Mouse (Mus musculus) neural tube, embryonic 13.5 days (tissue): Measurements from ENCODE around the gene Bcap31. TPM values are rescaled to one million over a fixed set of nuclear protein-coding genes. Genes with fewer than 3 reads are reported as not detected.
"Not testable (repeated sequence)": the region's sequence is repeated elsewhere in the genome, so short reads cannot be mapped to it uniquely, and the experiment has no call there.

Source experiments
- ATAC-seq: fragments of 200-750 bp; cut with Nextera tagmentation; 2 replicates; pipeline ENCODE4 v1.8.0; 2017; ENCODE audit warnings: low read depth, mild to moderate bottlenecking, moderate TSS enrichment, moderate library complexity
- H3K27ac ChIP-seq: fragments of 300-500 bp; sonication (generic); replicated peaks from 2 replicates; pipeline ENCODE4 v1.5.1; 2015; ENCODE audit warnings: moderate library complexity, mild to moderate bottlenecking, inconsistent platforms
- H3K27me3 ChIP-seq: fragments of 300-500 bp; sonication (generic); 2 replicates; pipeline ENCODE4 v1.6.1; 2015; ENCODE audit warnings: mild to moderate bottlenecking, inconsistent platforms
- H3K36me3 ChIP-seq: fragments of 300-500 bp; sonication (generic); 2 replicates; pipeline ENCODE4 v1.6.1; 2015; ENCODE audit warnings: mild to moderate bottlenecking, inconsistent platforms
- H3K4me1 ChIP-seq: fragments of 300-500 bp; sonication (generic); replicated peaks from 2 replicates; pipeline ENCODE4 v1.6.1; 2015; ENCODE audit warnings: inconsistent platforms
- H3K4me2 ChIP-seq: fragments of 300-500 bp; sonication (generic); 2 replicates; pipeline ENCODE4 v1.6.1; 2015; ENCODE audit warnings: inconsistent platforms, mild to moderate bottlenecking, moderate library complexity
- H3K4me3 ChIP-seq: fragments of 300-500 bp; sonication (generic); 2 replicates; pipeline ENCODE4 v1.5.1; 2015; ENCODE audit warnings: mild to moderate bottlenecking, inconsistent platforms
- H3K9ac ChIP-seq: fragments of 300-500 bp; sonication (generic); 2 replicates; pipeline ENCODE4 v1.6.1; 2015; ENCODE audit warnings: moderate library complexity, mild to moderate bottlenecking, inconsistent platforms
- H3K9me3 ChIP-seq: fragments of 300-500 bp; sonication (generic); 2 replicates; pipeline ENCODE4 v1.6.1; 2016; ENCODE audit warnings: inconsistent platforms
- WGBS: fragments of 180-500 bp; shearing (Covaris S2); methylation state at CpG from one replicate; pipeline ENCODE4 v1.1.7; 2015; 5-methylcytosine and 5-hydroxymethylcytosine counted together
- polyA plus RNA-seq: library from polyadenylated mRNA; unstranded; fragments of >200 nt; fragmentation: Nextera tagmentation; extraction: Ambion mirVana; gene quantifications from 2 replicates; pipeline ENCODE4 v1.2.1, GENCODE M21; 2015

Bcap31 gene
- polyA plus RNA-seq = 147 and 150 TPM in 2 replicates

DNA sequence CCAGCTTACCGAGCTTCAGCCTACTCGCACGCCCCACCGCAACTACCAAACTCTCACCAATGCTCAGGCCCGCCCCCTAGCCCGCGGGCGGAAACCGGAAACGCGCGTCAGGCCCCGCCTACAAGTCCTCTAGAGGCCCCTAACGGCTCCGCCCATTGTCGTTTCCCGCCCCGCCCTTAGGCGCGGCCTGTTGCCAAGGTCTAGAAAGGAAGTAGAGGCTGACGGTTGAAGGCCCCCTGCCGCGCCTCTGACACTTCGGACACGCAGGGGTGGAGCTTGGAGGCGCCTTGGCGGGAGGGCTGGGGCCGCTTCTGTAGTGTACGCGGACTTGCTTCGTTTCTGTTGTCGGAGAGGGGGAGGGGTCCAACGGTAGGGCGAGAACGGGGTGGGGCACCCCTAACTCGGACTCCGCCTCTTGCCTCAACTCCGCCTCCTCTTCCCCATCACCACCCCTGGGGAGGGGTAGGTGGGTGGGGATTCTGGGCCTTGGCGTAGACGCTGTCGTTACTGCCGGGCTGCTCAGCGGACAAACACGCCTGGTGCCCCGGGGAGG lies at the start of gene Bcap31, which contains the start of gene Abcd1:
Gene Bcap31, minus strand, starts transcription at position 67 of the 553 bp plus-strand sequence.
Gene Abcd1, plus strand, starts transcription at position 489 of the 553 bp plus-strand sequence.
- WGBS = 17% methylated on average over 34 of the region's 45 CpGs
- H3K4me3 ChIP-seq = peak within 1 kb of the TSS; percentile 49
- peaks cover 16% of the 10 kb centered on the region; the same call in 1 of the 2 replicates for H3K36me3 ChIP-seq
- peaks cover 35% of the 10 kb centered on the region for H3K4me1 ChIP-seq
- no peaks in the 10 kb centered on the region for H3K9me3 ChIP-seq
- peak within 1 kb of the TSS; percentile 79 for H3K27ac ChIP-seq
- no peaks in the 10 kb centered on the region for H3K27me3 ChIP-seq
- peak within 1 kb of the TSS; percentile 71 for H3K9ac ChIP-seq
- peak; percentile 90 for ATAC-seq
- peak within 1 kb of the TSS; percentile 68 for H3K4me2 ChIP-seq

DNA sequence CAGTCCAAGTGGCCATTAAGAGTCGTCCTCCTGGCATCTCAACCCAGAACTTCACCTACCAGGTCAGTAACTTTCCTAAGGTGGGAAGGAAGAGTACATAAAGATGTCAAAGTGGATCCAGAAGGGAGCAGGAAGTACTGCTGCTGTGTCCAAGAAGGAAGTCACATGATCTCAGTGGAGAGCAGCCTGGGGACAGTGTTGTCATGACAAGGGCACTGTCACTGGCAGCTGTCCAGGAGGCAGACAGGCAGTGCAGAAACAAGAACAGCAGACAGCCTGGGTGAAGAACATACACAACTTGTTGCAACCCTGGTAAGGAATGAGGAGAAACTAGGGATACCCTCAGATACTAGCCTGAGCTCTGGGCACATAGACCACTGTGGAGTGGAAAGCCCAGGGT lies 49.3 kb upstream of the Bcap31 start:
- no peaks in the 10 kb centered on the region for H3K36me3 ChIP-seq
- no peak overlapping the region for H3K9ac ChIP-seq
- no peak overlapping the region for H3K27ac ChIP-seq
- no peak overlapping the region for H3K4me2 ChIP-seq
- no peak overlapping the region for H3K4me3 ChIP-seq
- H3K9me3 ChIP-seq = no peaks in the 10 kb centered on the region
- 65% methylated on average over 1 of the region's 1 CpGs for WGBS
- no peaks in the 10 kb centered on the region for H3K4me1 ChIP-seq
- ATAC-seq = no peak
- H3K27me3 ChIP-seq = no peaks in the 10 kb centered on the region

DNA sequence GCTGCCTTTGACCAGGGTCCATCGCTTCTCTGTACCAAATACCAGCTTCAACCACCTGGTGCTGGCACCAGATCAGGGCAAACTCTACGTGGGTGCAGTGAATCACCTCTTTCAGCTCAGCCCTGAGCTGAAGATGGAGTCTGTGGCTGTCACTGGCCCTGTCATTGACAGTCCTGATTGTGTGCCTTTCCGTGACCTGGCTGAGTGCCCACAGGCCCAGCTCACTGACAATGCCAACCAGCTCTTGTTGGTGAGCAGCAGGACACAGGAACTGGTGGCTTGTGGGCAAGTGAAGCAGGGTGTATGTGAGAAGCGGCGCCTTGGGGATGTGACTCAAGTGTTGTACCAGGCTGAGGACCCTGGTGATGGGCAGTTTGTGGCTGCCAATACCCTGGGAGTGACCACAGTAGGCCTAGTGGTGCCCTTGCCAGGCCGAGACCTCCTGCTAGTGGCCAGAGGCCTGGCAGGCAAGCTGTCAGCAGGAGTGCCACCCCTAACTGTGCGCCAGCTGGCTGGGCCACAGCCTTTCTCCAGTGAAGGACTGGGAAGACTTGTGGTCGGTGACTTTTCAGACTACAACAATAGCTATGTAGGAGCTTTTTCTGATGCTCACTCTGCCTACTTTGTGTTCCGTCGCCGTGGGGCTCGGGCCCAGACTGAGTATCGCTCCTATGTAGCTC lies 42.8 kb upstream of the Bcap31 start:
- WGBS = 76% methylated on average over 13 of the region's 13 CpGs
- no peaks in the 10 kb centered on the region for H3K4me1 ChIP-seq
- no peak overlapping the region for H3K4me3 ChIP-seq
- H3K27me3 ChIP-seq = no peaks in the 10 kb centered on the region
- no peaks in the 10 kb centered on the region for H3K36me3 ChIP-seq
- H3K9ac ChIP-seq = no peak overlapping the region
- ATAC-seq = no peak
- no peak overlapping the region for H3K27ac ChIP-seq
- H3K9me3 ChIP-seq = no peaks in the 10 kb centered on the region
- no peak overlapping the region for H3K4me2 ChIP-seq

DNA sequence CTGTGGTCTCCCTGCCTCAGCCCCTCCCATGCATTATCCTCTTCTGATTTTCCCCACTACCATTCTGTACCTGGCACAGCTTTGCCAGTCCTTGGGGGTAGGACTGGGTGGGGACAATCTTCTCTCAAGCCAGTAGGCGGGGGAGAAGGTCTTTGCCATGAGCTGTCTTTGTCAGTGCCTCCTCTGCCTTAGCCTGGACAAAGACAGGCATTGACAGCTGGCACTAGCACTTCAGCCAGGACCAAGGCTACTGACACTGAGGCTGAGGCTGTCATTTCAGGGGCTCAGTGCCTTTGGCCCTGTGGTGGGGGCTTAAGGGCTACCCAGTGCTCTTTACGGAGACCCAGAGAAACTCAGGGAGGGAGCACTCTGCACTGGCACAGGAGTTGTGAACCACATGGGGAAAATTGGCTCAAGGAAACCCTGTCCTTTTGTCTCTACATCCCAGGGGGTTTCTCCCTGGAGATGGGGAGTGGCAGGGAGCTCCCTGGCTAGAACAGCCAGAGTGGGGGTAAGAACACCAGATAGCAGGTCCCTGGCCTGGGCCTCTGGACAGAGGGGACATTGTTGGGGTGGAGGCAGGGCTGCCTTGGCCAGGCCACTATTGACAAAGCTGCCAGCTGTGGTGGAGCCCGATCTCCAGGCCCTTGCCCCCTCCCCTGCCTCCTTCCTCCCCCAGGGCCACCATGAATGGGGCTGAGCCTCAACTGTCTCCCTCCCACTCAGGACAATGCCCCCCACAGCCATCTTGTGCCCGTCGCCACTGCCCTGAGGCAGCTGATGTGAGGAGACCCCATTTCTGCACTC lies 40.6 kb upstream of the Bcap31 start, which contains the start of gene Plxnb3:
Gene Plxnb3, plus strand, starts transcription at position 757 of the 807 bp plus-strand sequence.
- peak; percentile 19; the same call in 1 of the 2 replicates for ATAC-seq
- Histone ChIP-seq H3K4me3 (no peak within 1 kb of the TSS), H3K36me3 (no peaks in the 10 kb centered on the region), H3K9me3 (no peaks in the 10 kb centered on the region), H3K4me2 (no peak within 1 kb of the TSS), H3K27me3 (no peaks in the 10 kb centered on the region), H3K9ac (no peak within 1 kb of the TSS), H3K27ac (no peak within 1 kb of the TSS), H3K4me1 (no peaks in the 10 kb centered on the region)
- WGBS = 69% methylated on average over 5 of the region's 5 CpGs

DNA sequence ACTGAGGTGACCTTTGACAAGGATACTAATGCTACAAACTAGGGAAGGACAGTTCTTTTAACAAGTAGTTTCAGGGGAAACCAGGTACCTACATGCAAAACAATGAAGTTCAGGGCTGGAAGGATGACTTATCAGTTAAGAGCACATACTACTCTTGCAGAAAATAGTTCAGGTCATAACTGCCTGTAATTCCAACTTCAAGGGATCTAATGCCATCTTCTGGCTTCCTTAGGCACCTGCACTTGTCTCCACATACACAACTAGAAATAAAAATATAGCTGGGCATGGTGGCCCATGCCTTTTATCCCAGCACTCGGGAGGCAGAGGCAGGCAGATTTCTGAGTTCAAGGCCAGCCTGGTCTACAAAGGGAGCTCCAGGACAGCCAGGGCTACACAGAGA lies 33.0 kb upstream of the Bcap31 start:
- Histone ChIP-seq H3K9ac (no peak overlapping the region), H3K27me3 (no peaks in the 10 kb centered on the region), H3K27ac (no peak overlapping the region), H3K4me2 (no peak overlapping the region), H3K36me3 (no peaks in the 10 kb centered on the region), H3K9me3 (no peaks in the 10 kb centered on the region), H3K4me1 (no peaks in the 10 kb centered on the region), H3K4me3 (no peak overlapping the region)
- ATAC-seq = no peak
- WGBS = 93% methylated on average over 1 of the region's 1 CpGs

DNA sequence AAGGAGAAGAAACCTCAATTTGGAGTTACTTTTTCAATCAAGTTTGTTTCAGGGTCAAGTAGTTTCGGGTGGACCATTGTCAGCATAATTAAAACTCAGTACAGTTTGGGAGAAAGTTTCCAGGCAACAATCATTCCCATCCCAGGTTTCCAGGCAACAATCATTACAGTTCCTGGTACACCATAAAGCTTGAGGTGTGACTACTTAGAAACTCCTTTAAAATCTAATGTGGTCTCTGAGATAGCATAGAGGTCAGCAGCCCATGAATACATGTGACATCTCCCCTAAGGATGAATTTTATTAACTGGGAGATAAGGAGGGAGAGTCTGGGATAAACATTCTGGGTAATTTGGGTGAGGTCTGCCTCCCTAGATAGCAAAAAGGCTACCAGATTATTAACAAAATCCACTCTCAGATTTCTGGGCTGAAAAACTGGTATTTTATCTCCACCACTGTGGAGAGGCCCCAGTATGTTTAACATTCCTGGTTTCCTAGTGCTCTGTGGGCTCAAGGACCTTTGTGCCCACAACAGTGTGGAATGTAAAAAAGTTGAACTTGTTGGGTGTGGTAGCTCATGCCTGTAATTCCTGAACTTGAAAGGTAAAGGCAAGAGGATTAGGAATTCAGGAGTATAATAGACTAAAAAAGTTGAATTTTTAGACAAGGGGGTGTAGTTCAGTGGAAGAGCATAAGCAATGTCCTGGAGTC lies 29.0 kb upstream of the Bcap31 start:
- Histone ChIP-seq H3K27me3 (no peaks in the 10 kb centered on the region), H3K4me1 (no peaks in the 10 kb centered on the region), H3K9me3 (no peaks in the 10 kb centered on the region), H3K9ac (no peak overlapping the region), H3K4me3 (no peak overlapping the region), H3K27ac (no peak overlapping the region), H3K36me3 (no peaks in the 10 kb centered on the region), H3K4me2 (no peak overlapping the region)
- no peak for ATAC-seq
- WGBS = 83% methylated on average over 1 of the region's 1 CpGs

DNA sequence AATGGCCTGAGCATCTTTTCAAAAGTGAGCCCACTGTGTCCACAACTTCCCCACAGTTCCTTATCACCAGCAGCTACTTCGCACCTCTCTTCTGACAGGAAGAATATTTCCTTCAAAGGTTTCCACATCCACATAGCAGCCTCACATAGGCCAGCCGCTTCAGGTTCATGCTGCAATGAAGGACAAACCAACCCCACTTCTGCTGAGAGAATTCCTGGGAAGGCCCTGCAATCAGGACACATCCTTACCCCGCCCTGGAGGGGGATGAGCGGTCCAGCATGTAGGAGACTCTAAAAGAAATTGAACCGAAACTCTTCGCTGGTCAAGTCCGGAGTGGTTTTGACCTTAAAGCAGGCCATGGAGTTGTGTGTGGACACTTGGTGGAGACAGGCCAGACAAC lies 23.9 kb upstream of the Bcap31 start:
- H3K27me3 ChIP-seq, H3K4me1 ChIP-seq, H3K9ac ChIP-seq, H3K4me3 ChIP-seq, H3K4me2 ChIP-seq, H3K9me3 ChIP-seq, ATAC-seq, H3K27ac ChIP-seq, H3K36me3 ChIP-seq: not testable (repeated sequence)
- WGBS = 91% methylated on average over 7 of the region's 7 CpGs

DNA sequence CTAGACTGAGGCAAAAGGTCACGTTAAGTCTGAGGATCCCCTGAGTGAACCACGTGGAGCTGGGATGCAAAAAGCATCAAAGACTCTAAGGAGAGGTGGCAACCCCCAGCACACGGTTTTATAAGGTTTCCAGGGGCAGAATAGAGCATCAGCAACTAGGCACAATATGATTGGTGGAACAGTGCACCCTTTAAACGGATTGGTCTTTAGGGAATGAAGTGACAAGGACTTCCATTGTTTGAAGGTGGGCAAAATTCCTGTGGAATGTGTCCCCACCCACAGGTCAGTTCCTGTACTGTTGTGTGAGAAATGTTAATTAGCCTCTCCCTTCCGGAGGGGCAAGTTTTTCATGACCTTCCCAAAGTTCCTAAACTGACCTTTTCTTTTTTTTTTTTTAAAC lies 23.2 kb upstream of the Bcap31 start:
- ATAC-seq = no peak
- H3K27me3 ChIP-seq = no peaks in the 10 kb centered on the region
- H3K9me3 ChIP-seq = no peaks in the 10 kb centered on the region
- no peaks in the 10 kb centered on the region for H3K36me3 ChIP-seq
- H3K27ac ChIP-seq = no peak overlapping the region
- 68% methylated on average over 5 of the region's 5 CpGs for WGBS
- H3K9ac ChIP-seq = no peak overlapping the region
- no peak overlapping the region for H3K4me3 ChIP-seq
- no peak overlapping the region for H3K4me2 ChIP-seq
- no peaks in the 10 kb centered on the region for H3K4me1 ChIP-seq

DNA sequence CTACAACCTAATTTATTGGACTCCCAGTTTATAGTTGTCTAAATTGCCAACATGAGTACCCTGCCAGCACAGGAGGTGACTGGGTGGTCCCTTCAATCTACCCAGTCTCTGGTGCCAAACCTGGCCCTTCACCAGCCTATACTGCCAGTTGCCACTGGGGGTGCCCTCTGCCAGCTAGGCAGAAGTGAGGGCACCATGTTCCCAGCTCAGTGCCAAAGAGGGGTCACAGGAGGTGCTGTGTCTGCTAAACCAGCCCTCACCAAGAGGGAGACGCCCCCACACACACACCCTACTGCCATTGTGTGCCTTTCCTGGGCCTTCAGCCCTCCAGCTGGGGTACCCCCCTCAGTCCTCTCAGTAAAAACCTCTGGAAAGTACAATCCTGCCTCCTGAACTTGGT lies 22.2 kb upstream of the Bcap31 start:
- no peak for ATAC-seq
- no peak overlapping the region for H3K9ac ChIP-seq
- WGBS = 57% methylated on average over 1 of the region's 1 CpGs
- H3K4me3 ChIP-seq = no peak overlapping the region
- no peaks in the 10 kb centered on the region for H3K9me3 ChIP-seq
- H3K27ac ChIP-seq = no peak overlapping the region
- no peaks in the 10 kb centered on the region for H3K27me3 ChIP-seq
- H3K36me3 ChIP-seq = no peaks in the 10 kb centered on the region
- no peak overlapping the region for H3K4me2 ChIP-seq
- no peaks in the 10 kb centered on the region for H3K4me1 ChIP-seq

DNA sequence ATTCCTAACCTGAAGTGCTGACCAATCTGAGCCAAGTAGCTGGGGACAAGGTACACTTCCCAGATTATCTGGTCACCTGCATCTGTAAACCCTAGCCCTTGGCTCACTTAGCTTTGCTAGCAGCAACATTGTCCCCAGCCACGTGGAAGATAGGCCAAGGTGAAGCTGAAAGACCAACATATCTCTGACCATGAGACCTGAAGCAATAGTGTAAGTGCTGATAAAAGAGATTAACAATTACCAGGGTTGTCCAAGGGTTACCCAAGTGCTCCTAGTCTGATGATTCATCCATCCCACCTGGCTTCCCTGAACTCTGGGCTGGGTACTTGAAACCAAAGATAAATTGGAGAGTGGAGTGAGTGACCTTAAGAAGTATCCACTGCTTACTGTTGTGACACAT lies 14.9 kb upstream of the Bcap31 start:
- no peak overlapping the region for H3K4me3 ChIP-seq
- no peak overlapping the region for H3K9ac ChIP-seq
- no peaks in the 10 kb centered on the region for H3K27me3 ChIP-seq
- WGBS = 71% methylated on average over 1 of the region's 1 CpGs
- H3K27ac ChIP-seq = no peak overlapping the region
- no peak overlapping the region for H3K4me2 ChIP-seq
- H3K9me3 ChIP-seq = no peaks in the 10 kb centered on the region
- no peak for ATAC-seq
- H3K36me3 ChIP-seq = peaks cover 8% of the 10 kb centered on the region
- H3K4me1 ChIP-seq = no peaks in the 10 kb centered on the region

DNA sequence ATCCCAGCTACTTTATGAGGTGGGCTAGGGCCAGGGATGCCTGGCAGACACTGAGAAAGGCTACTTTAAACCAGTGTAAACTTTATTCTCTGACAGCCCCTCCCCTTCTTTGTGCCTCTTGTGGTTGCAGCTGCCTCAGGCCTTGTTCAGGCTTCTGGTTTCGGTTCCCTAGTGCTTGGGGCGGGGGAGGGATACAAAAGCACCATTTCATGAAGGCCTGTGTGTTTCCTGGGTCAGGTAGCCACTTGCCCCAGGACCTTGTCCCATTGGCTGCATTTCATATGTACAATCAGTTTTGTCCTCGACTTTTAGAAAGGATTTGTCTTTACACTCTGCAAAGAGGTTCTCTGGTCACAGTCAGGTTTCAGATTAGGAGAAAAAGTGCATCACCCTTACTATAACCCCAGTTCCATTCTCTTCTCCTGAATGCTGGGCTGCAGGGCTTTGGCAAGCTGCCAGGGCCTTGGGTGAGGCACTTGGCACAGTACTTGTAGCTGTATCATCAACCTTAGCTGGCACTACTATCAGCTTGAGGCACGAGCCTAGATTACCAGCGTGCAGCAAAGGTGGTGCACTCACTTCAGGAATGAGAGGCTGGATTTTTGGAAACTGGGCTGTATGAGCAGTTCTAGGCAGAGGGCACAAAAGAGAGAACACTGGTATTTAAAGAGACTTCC lies 2.8 kb upstream of the Bcap31 start:
- Histone ChIP-seq H3K27ac (peak overlapping the region; percentile 56), H3K4me2 (peak overlapping the region; percentile 68), H3K36me3 (0 out of 2 replicates have a peak, but pooled peaks cover 13% of the 10 kb centered on the region), H3K9me3 (no peaks in the 10 kb centered on the region), H3K4me1 (peaks cover 35% of the 10 kb centered on the region), H3K27me3 (no peaks in the 10 kb centered on the region), H3K4me3 (no peak overlapping the region), H3K9ac (peak overlapping the region; percentile 26; the same call in 1 of the 2 replicates)
- 35% methylated on average over 5 of the region's 5 CpGs for WGBS
- ATAC-seq = no peak
